Comparison of ENCODE assay signal across 10 mouse cellular contexts in the genomic region with DNA sequence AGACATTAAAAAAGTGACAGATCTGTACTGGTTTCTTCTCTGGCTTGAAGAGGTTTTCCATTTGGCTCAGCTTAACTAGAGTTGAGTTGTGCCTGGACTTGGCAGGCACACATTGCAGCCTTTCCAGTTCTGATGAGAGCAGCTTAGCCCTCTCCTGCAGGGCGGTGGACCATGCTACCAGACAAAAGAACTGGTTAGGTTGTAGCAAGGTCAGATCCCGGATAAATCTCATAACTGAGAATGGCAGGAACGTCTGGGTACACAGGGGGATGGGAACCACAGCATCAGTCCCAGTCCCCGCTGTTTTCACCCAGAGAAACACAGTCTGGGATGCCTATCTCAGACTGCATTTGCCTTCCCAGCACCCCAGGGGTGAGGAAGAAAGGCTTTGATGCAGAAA.
DNase-seq lines count a peak whose midpoint lies in the region; ATAC-seq and TF ChIP-seq lines count a peak whose summit lies in the region.
"Had no signal": no experiment of that assay in that cellular context is flagged by ENCODE, and none has a peak within 500 bp of the region (broad histone marks: within the 10 kb centered on the region; RNA-seq: fewer than 3 reads in every experiment).

No protein-coding gene starts in this region.

- no peak overlapping the region for H3K4me3 ChIP-seq in liver, adult 2 months (ENCODE audit: insufficient read depth, low read depth, low read length)
- no peak overlapping the region for H3K4me3 ChIP-seq in embryonic facial prominence, embryonic 12.5 days
- no peak overlapping the region for H3K4me3 ChIP-seq in limb, embryonic 15.5 days
- H3K4me3 ChIP-seq: neural tube, embryonic 12.5 days had no signal

- peaks cover 3% of the 10 kb centered on the region; the same call in 1 of the 2 replicates for H3K79me2 ChIP-seq in liver, adult 2 months (ENCODE audit: control insufficient read depth, insufficient read depth, low read length)

- no peak for TF ChIP-seq POLR2A in liver, adult 2 months (IDR thresholded peaks at IDR 0.05; ENCODE audit: extremely low read depth, insufficient read depth, low read length)

- peak; percentile 60 for ATAC-seq in frontal cortex, adult (ENCODE audit: low TSS enrichment)
- ATAC-seq in embryonic facial prominence, embryonic 12.5 days (ENCODE audit: insufficient number of reproducible peaks, insufficient read depth, low FRiP score, low TSS enrichment), result 0 out of 2 replicates have a peak, but pooled peaks have one; percentile 28
- ATAC-seq in limb, embryonic 15.5 days (ENCODE audit: insufficient number of reproducible peaks, low FRiP score, low TSS enrichment, low read depth), result peak; percentile 69
- ATAC-seq: lung, postnatal 0 days had no signal

- peaks cover 8% of the 10 kb centered on the region; the same call in 1 of the 2 replicates for H3K4me1 ChIP-seq in liver, adult 2 months (ENCODE audit: control insufficient read depth, insufficient read depth, low read length)
- H3K4me1 ChIP-seq in embryonic facial prominence, embryonic 12.5 days, result peaks cover 16% of the 10 kb centered on the region
- peaks cover 38% of the 10 kb centered on the region for H3K4me1 ChIP-seq in limb, embryonic 15.5 days

- no peak for DNase-seq in frontal cortex, adult 2 months (ENCODE audit: extremely low spot score in 1 of 2, low spot score in 1 of 2)
- DNase-seq in liver, adult 2 months (ENCODE audit: extremely low read depth, low read depth, low spot score), result no peak
- DNase-seq in liver, result no peak
- no peak for DNase-seq in B cell, adult 2 months
- no peak for DNase-seq in left cerebral cortex, adult 8-10 months (ENCODE audit: low spot score in 2 of 2)

- no peaks in the 10 kb centered on the region for H3K9me3 ChIP-seq in embryonic facial prominence, embryonic 12.5 days
- no peaks in the 10 kb centered on the region for H3K9me3 ChIP-seq in limb, embryonic 15.5 days
- H3K9me3 ChIP-seq: neural tube, embryonic 12.5 days had no signal

- no peak for TF ChIP-seq CTCF in liver, adult 2 months (IDR thresholded peaks at IDR 0.05; ENCODE audit: low read depth, low read length)

- no peak overlapping the region for H3K4me2 ChIP-seq in embryonic facial prominence, embryonic 12.5 days (replicated peaks)
- H3K4me2 ChIP-seq in limb, embryonic 15.5 days, result no peak overlapping the region
- H3K4me2 ChIP-seq: neural tube, embryonic 12.5 days had no signal

- H3K27ac ChIP-seq in liver, adult 2 months (replicated peaks; ENCODE audit: insufficient read depth, low read depth, low read length), result peak overlapping the region; percentile 4; the same call in 1 of the 2 replicates
- H3K27ac ChIP-seq in embryonic facial prominence, embryonic 12.5 days, result no peak overlapping the region
- H3K27ac ChIP-seq in limb, embryonic 15.5 days, result peak overlapping the region; percentile 79
- H3K27ac ChIP-seq: neural tube, embryonic 12.5 days had no signal

- H3K27me3 ChIP-seq in liver, adult 2 months (ENCODE audit: control insufficient read depth, insufficient read depth, low read length), result no peaks in the 10 kb centered on the region
- H3K27me3 ChIP-seq in embryonic facial prominence, embryonic 12.5 days, result no peaks in the 10 kb centered on the region
- H3K27me3 ChIP-seq in limb, embryonic 15.5 days, result no peaks in the 10 kb centered on the region
- H3K27me3 ChIP-seq: neural tube, embryonic 12.5 days had no signal

- 69% methylated on average over 4 of the region's 4 CpGs for WGBS in liver, adult 2 months
- WGBS in embryonic facial prominence, embryonic 12.5 days, result 49% methylated on average over 4 of the region's 4 CpGs
- 39% methylated on average over 4 of the region's 4 CpGs for WGBS in limb, embryonic 15.5 days

- H3K36me3 ChIP-seq in liver, adult 2 months (ENCODE audit: control insufficient read depth, insufficient read depth, low read length), result no peaks in the 10 kb centered on the region
- H3K36me3 ChIP-seq in embryonic facial prominence, embryonic 12.5 days, result no peaks in the 10 kb centered on the region
- no peaks in the 10 kb centered on the region for H3K36me3 ChIP-seq in limb, embryonic 15.5 days
- H3K36me3 ChIP-seq: neural tube, embryonic 12.5 days had no signal

- no peak overlapping the region for H3K9ac ChIP-seq in liver, adult 2 months (ENCODE audit: low read depth, low read length)
- no peak overlapping the region for H3K9ac ChIP-seq in embryonic facial prominence, embryonic 12.5 days
- H3K9ac ChIP-seq in limb, embryonic 15.5 days, result no peak overlapping the region
- H3K9ac ChIP-seq: neural tube, embryonic 12.5 days had no signal
